Mouse (Mus musculus): ENCODE results near the gene Arhgap33. TPM values are rescaled to one million over a fixed set of nuclear protein-coding genes. Genes with fewer than 3 reads are reported as not detected.

Arhgap33 gene
- polyA plus RNA-seq, 1 experiment from 2014 or later, result 149 TPM

GRCm38 (mm10) chr7:30563906-30564280, 29.0 kb upstream of the Arhgap33 start:
- peak overlapping the region; percentile 60 for H3K4me2 ChIP-seq (ENCODE audit: low read length)
- 27% methylated on average over 6 of the region's 6 CpGs for WGBS
- H3K9me3 ChIP-seq (replicated peaks; ENCODE audit: control insufficient read depth, low read length, poor library complexity, severe bottlenecking), result no peaks in the 10 kb centered on the region
- peak overlapping the region; percentile 73; the same call in 1 of the 2 replicates for H3K9ac ChIP-seq (ENCODE audit: low read depth, low read length)
- peak overlapping the region; percentile 70 for H3K4me3 ChIP-seq (ENCODE audit: low read depth, low read length)
- no peak for ATAC-seq
- H3K4me1 ChIP-seq (ENCODE audit: control insufficient read depth, insufficient read depth, low read length), result peaks cover 20% of the 10 kb centered on the region
- peak overlapping the region; percentile 92; the same call in 1 of the 2 replicates for H3K27ac ChIP-seq (ENCODE audit: low read length)
- H3K36me3 ChIP-seq (ENCODE audit: control insufficient read depth, insufficient read depth, low read length), result peaks cover 19% of the 10 kb centered on the region
- H3K27me3 ChIP-seq (ENCODE audit: control insufficient read depth, insufficient read depth, low read depth, low read length), result no peaks in the 10 kb centered on the region

DNA sequence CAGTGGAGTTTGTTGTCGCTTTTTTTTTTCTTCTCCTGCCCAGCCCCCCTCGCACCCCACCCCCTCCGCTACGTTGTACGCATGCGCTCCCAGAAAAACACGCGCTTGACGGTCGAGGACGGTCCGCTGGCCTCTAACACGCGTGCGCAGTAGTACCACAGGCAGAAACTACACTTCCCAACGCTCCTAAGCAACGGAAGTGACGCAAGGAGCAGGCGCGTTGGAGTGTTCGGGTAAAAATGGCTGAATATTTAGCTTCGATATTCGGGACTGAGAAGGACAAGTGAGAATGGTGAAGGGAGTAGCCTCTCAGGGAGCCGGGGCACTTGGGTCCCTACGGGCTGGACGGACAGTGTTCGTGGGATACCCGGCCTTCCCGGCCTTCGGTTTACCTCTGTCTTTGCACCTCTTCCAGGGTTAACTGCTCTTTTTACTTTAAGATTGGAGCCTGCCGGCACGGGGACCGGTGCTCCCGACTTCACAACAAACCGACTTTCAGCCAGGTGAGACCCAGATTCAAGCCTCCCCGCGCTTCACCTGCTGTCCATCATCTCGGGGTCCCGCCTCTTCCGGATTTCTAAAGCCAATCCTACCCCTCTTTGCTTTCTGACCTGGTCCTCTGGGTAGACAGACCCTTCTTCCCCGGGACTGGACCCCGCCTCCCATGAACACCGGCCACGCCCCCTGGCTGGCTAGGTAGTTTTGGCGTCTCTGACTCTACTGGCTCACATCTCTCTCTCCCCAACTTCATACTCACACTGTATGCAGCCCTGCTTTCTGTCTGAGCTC, 28.5 kb upstream of the Arhgap33 start, which contains the start of the genes U2af1l4, Gm49396 and Psenen:
TSS of gene U2af1l4 (plus strand) at position 185 of the 789 bp plus-strand sequence.
TSS of gene Gm49396 (plus strand) at position 228 of the 789 bp plus-strand sequence.
TSS of gene Psenen (minus strand) at position 511 of the 789 bp plus-strand sequence.
- Histone ChIP-seq H3K4me2 (ENCODE audit: low read length) (peak within 1 kb of the TSS; percentile 83), H3K27ac (ENCODE audit: low read length) (peak within 1 kb of the TSS; percentile 92), H3K4me1 (ENCODE audit: control insufficient read depth, insufficient read depth, low read length) (peaks cover 26% of the 10 kb centered on the region), H3K27me3 (ENCODE audit: control insufficient read depth, insufficient read depth, low read depth, low read length) (no peaks in the 10 kb centered on the region), H3K4me3 (ENCODE audit: low read depth, low read length) (peak within 1 kb of the TSS; percentile 70), H3K9ac (ENCODE audit: low read depth, low read length) (peak within 1 kb of the TSS; percentile 73), H3K9me3 (replicated peaks; ENCODE audit: control insufficient read depth, low read length, poor library complexity, severe bottlenecking) (no peaks in the 10 kb centered on the region), H3K36me3 (ENCODE audit: control insufficient read depth, insufficient read depth, low read length) (peaks cover 15% of the 10 kb centered on the region)
- under 1% methylated on average over 45 of the region's 45 CpGs for WGBS
- peak; percentile 85 for ATAC-seq

- H3K9me3 ChIP-seq (replicated peaks; ENCODE audit: control insufficient read depth, low read length, poor library complexity, severe bottlenecking), result no peaks in the 10 kb centered on the region
- peaks cover 14% of the 10 kb centered on the region for H3K36me3 ChIP-seq (ENCODE audit: control insufficient read depth, insufficient read depth, low read length)
- H3K4me2 ChIP-seq (ENCODE audit: low read length), result peak overlapping the region; percentile 83
- WGBS, result 1% methylated on average over 27 of the region's 27 CpGs
- H3K9ac ChIP-seq (ENCODE audit: low read depth, low read length), result peak overlapping the region; percentile 61
- peaks cover 28% of the 10 kb centered on the region for H3K4me1 ChIP-seq (ENCODE audit: control insufficient read depth, insufficient read depth, low read length)
- H3K4me3 ChIP-seq (ENCODE audit: low read depth, low read length), result peak overlapping the region; percentile 70
- ATAC-seq, result no peak; the same call in 1 of the 2 replicates
- H3K27ac ChIP-seq (ENCODE audit: low read length), result peak overlapping the region; percentile 74
- H3K27me3 ChIP-seq (ENCODE audit: control insufficient read depth, insufficient read depth, low read depth, low read length), result no peaks in the 10 kb centered on the region
These were observed 27.8 kb upstream of the Arhgap33 start for GRCm38 (mm10) chr7:30562526-30563116.

DNA sequence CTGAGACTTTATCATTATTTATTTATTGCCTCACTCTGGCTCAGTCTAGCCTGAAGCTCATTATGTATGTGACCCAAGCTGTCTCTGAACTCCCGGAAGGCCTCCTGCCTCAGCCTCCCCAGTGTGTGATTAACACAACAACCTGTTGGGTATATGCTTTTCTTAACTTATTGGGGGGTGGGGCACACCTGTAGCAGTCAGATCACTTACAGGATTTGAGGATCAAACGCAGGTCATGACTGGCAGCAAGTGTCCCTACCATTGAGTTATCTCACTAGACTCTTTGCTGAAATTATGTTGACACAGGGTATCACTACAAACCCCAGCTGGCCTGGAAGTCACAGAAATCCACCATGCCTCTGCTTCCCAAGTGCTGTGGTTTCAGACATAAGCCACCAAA, 25.4 kb upstream of the Arhgap33 start:
- Histone ChIP-seq H3K27ac (ENCODE audit: low read length) (no peak overlapping the region; the same call in 1 of the 2 replicates), H3K4me1 (ENCODE audit: control insufficient read depth, insufficient read depth, low read length) (peaks cover 28% of the 10 kb centered on the region), H3K9me3 (replicated peaks; ENCODE audit: control insufficient read depth, low read length, poor library complexity, severe bottlenecking) (no peaks in the 10 kb centered on the region), H3K4me2 (ENCODE audit: low read length) (peak overlapping the region; percentile 92), H3K36me3 (ENCODE audit: control insufficient read depth, insufficient read depth, low read length) (peaks cover 14% of the 10 kb centered on the region), H3K27me3 (ENCODE audit: control insufficient read depth, insufficient read depth, low read depth, low read length) (no peaks in the 10 kb centered on the region), H3K4me3 (ENCODE audit: low read depth, low read length) (no peak overlapping the region), H3K9ac (ENCODE audit: low read depth, low read length) (no peak overlapping the region)
- ATAC-seq, result no peak
- 63% methylated on average over 2 of the region's 2 CpGs for WGBS

DNA sequence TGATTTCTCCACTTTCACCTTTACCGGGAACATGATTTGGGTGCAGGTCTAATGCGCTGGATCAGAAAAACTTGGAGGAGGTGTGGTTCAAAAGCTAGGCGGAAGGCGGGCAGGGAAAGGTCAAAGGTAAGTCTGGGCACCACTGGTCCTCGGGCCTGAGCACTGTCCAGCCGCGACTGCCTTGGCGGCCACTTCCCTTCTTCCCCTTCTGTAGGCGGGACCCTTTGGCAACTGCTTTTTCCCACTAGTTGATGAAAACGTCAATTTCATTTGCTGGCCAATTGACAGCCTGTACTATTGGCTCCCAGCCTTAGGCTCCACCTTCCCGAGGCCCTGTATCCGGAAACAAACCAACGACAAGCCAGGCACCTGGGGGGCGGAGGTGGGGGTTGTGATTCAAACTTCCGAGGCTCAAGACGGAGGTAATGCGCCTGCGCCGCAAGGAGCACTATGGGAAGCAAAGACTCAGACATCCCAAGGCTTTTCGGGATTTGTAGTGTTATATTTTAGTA, 24.6 kb upstream of the Arhgap33 start, which contains the start of gene Lin37:
TSS of gene Lin37 (minus strand) at position 396 of the 512 bp plus-strand sequence.
- Histone ChIP-seq H3K27ac (ENCODE audit: low read length) (peak within 1 kb of the TSS; percentile 72), H3K9ac (ENCODE audit: low read depth, low read length) (peak within 1 kb of the TSS; percentile 72), H3K36me3 (ENCODE audit: control insufficient read depth, insufficient read depth, low read length) (peaks cover 19% of the 10 kb centered on the region), H3K27me3 (ENCODE audit: control insufficient read depth, insufficient read depth, low read depth, low read length) (no peaks in the 10 kb centered on the region), H3K9me3 (replicated peaks; ENCODE audit: control insufficient read depth, low read length, poor library complexity, severe bottlenecking) (no peaks in the 10 kb centered on the region), H3K4me2 (ENCODE audit: low read length) (peak within 1 kb of the TSS; percentile 92), H3K4me1 (ENCODE audit: control insufficient read depth, insufficient read depth, low read length) (peaks cover 28% of the 10 kb centered on the region), H3K4me3 (ENCODE audit: low read depth, low read length) (peak within 1 kb of the TSS; percentile 65)
- WGBS, result under 1% methylated on average over 20 of the region's 20 CpGs
- peak; percentile 88 for ATAC-seq

DNA sequence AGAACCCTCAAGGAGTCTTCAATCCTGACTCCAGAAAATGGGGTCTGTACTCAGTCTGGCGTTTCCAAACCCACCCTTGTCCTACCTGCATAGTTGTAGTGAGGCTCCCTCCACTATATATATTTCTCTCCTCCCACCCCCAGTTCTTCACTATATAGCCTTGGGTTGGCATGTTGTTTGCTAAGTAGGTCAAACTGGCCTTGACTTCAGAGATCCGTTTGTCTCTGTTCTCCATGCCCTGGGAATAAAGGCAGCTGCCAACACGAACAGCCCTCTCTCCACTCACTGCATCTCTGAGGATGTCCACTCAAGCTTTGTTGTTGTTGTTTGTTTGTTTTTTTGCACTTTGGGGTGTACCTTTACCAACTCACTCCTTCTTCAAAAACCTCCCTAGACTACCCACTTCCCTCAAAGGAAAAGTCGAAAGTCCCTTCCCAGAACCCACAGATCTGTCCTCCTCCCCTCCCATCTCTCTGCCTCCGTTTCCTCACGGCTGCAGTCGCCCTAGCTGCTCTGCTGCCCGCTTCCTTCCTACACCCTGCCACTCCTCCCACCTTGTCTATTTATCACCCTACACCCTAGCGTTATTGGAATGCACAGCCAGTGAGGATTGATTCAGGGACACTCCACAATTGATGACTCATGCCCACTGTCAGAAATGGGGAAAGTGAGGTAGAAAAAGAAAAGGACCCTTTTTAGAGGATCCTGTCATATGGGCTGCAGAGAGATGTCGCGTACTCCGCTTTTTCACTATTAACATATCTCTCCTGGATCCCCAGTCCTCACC, 24.0 kb upstream of the Arhgap33 start:
- peak overlapping the region; percentile 72; the same call in 1 of the 2 replicates for H3K27ac ChIP-seq (ENCODE audit: low read length)
- peak overlapping the region; percentile 72 for H3K9ac ChIP-seq (ENCODE audit: low read depth, low read length)
- peaks cover 19% of the 10 kb centered on the region for H3K36me3 ChIP-seq (ENCODE audit: control insufficient read depth, insufficient read depth, low read length)
- ATAC-seq, result peak; percentile 9; the same call in 1 of the 2 replicates
- no peaks in the 10 kb centered on the region for H3K27me3 ChIP-seq (ENCODE audit: control insufficient read depth, insufficient read depth, low read depth, low read length)
- 15% methylated on average over 12 of the region's 12 CpGs for WGBS
- H3K4me2 ChIP-seq (ENCODE audit: low read length), result peak overlapping the region; percentile 92
- no peaks in the 10 kb centered on the region for H3K9me3 ChIP-seq (replicated peaks; ENCODE audit: control insufficient read depth, low read length, poor library complexity, severe bottlenecking)
- H3K4me3 ChIP-seq (ENCODE audit: low read depth, low read length), result peak overlapping the region; percentile 65
- peaks cover 23% of the 10 kb centered on the region for H3K4me1 ChIP-seq (ENCODE audit: control insufficient read depth, insufficient read depth, low read length)

DNA sequence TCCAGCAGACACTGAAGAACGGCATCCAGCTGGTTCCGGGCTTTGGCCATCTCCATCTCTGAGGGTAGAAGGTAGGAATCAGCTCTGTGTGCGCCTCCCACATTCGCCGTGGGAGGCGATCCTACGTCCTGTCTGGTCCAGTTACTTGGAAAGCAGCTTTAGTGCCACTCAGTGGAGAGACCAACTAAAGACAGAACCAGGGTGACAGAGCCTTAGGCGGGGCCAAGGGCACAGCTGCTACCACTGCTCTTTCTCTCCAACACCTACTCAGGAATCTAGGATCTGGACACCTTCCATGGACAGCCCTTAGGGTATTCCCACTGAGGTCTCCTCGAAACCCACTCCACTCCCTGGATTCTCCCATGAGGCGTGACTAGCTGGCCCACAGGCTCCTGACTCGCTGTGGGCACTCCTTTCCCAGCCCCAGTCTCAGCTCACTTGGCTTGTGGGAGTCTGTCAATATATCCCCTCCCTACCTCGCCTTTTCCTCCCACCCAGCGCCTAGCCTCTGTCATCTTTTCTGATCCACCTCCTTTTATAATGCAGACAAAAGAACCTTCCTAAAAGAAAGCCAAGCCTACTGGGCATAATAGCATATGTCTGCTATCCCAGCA, 23.1 kb upstream of the Arhgap33 start:
- no peaks in the 10 kb centered on the region for H3K9me3 ChIP-seq (replicated peaks; ENCODE audit: control insufficient read depth, low read length, poor library complexity, severe bottlenecking)
- 85% methylated on average over 13 of the region's 13 CpGs for WGBS
- no peak overlapping the region for H3K27ac ChIP-seq (ENCODE audit: low read length)
- peaks cover 28% of the 10 kb centered on the region for H3K4me1 ChIP-seq (ENCODE audit: control insufficient read depth, insufficient read depth, low read length)
- H3K27me3 ChIP-seq (ENCODE audit: control insufficient read depth, insufficient read depth, low read depth, low read length), result no peaks in the 10 kb centered on the region
- H3K4me3 ChIP-seq (ENCODE audit: low read depth, low read length), result no peak overlapping the region
- peak overlapping the region; percentile 92; the same call in 1 of the 2 replicates for H3K4me2 ChIP-seq (ENCODE audit: low read length)
- no peak for ATAC-seq
- H3K9ac ChIP-seq (ENCODE audit: low read depth, low read length), result no peak overlapping the region; the same call in 1 of the 2 replicates
- peaks cover 19% of the 10 kb centered on the region for H3K36me3 ChIP-seq (ENCODE audit: control insufficient read depth, insufficient read depth, low read length)

DNA sequence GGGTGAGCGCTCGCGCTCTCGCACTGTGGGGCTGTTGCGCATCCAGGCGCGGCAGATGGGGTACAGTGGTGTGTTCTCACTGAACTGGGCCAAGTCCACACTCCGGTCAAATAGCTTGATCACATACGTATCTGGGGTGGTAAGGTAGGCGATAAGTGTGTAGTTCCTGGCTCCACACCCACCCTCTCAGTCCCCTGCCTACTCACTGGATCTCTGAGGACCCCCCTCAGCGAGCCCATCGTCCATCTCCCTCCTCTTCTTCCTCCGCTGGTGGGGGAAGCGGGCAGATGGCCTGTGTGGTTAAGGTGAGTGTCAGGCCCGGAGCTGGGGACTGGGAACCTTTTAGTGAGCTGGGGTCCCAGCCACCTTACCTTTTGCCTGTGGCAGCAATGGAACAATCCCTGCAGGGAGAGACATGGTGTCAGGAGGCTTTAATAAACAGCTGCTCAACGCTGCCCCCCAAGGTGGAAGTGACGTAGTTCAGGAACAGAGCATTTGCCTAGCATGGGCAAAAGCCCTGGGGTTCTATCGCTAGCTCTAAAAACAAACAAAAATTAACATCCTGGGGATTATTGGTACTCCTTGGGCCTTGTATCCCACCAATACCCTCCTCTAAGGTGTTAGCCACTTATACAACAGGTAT, 22.2 kb upstream of the Arhgap33 start:
- 93% methylated on average over 18 of the region's 18 CpGs for WGBS
- Histone ChIP-seq H3K4me1 (ENCODE audit: control insufficient read depth, insufficient read depth, low read length) (peaks cover 28% of the 10 kb centered on the region), H3K36me3 (ENCODE audit: control insufficient read depth, insufficient read depth, low read length) (peaks cover 19% of the 10 kb centered on the region), H3K27ac (ENCODE audit: low read length) (no peak overlapping the region), H3K4me3 (ENCODE audit: low read depth, low read length) (no peak overlapping the region), H3K9ac (ENCODE audit: low read depth, low read length) (no peak overlapping the region), H3K27me3 (ENCODE audit: control insufficient read depth, insufficient read depth, low read depth, low read length) (no peaks in the 10 kb centered on the region), H3K4me2 (ENCODE audit: low read length) (no peak overlapping the region), H3K9me3 (replicated peaks; ENCODE audit: control insufficient read depth, low read length, poor library complexity, severe bottlenecking) (no peaks in the 10 kb centered on the region)
- no peak for ATAC-seq
